Mouse (Mus musculus) layer of hippocampus, postnatal 25 days (tissue): ENCODE measurements around the gene Cltc. TPM values are rescaled to one million over a fixed set of nuclear protein-coding genes. Genes with fewer than 3 reads are reported as not detected.
"Not testable (repeated sequence)": the region's sequence is repeated elsewhere in the genome, so short reads cannot be mapped to it uniquely, and the experiment has no call there.

Experiments used
- DNase-seq, 2 experiments: peaks; one replicate each; pipeline ENCODE4 v3.0.0; 2022; ENCODE audit warnings: mixed read lengths in 2 of 2, low spot score in 1 of 2; ENCODE audit errors: extremely low spot score in 1 of 2
- total RNA-seq, 2 experiments: library from RNA; stranded (reverse); gene quantifications; 2 replicates each; pipeline ENCODE4 v1.2.3; 2021

The Cltc gene
- total RNA-seq, 2 experiments from 2014 or later: 453 to 461 TPM

GRCm38 (mm10) chr11:86739470-86739869 lies 17.9 kb downstream of the Cltc start:
- no peak for DNase-seq

GRCm38 (mm10) chr11:86738956-86739355 lies 18.4 kb downstream of the Cltc start:
- no peak for DNase-seq

GRCm38 (mm10) chr11:86738308-86738707 lies 19.1 kb downstream of the Cltc start:
- not testable (repeated sequence) for DNase-seq

GRCm38 (mm10) chr11:86737301-86738000 lies 19.9 kb downstream of the Cltc start:
- no peak for DNase-seq

- no peak for DNase-seq
These were observed 22.4 kb downstream of the Cltc start for GRCm38 (mm10) chr11:86734993-86735392.

GRCm38 (mm10) chr11:86734241-86734939 lies 23.0 kb downstream of the Cltc start:
- no peak for DNase-seq

GRCm38 (mm10) chr11:86731443-86731842 lies 25.9 kb downstream of the Cltc start:
- DNase-seq: no peak

GRCm38 (mm10) chr11:86725607-86726006 lies 31.8 kb downstream of the Cltc start:
- DNase-seq: no peak

- DNase-seq: no peak
These were observed 32.4 kb downstream of the Cltc start for GRCm38 (mm10) chr11:86724982-86725381.

GRCm38 (mm10) chr11:86724004-86724403 lies 33.4 kb downstream of the Cltc start:
- no peak for DNase-seq

GRCm38 (mm10) chr11:86719390-86719789 lies 38.0 kb downstream of the Cltc start:
- DNase-seq: no peak

GRCm38 (mm10) chr11:86718369-86718768 lies 39.0 kb downstream of the Cltc start:
- DNase-seq: no peak

GRCm38 (mm10) chr11:86717306-86718065 lies 39.9 kb downstream of the Cltc start:
- no peak for DNase-seq

- no peak for DNase-seq
These were observed 42.8 kb downstream of the Cltc start for GRCm38 (mm10) chr11:86714606-86715005.

- DNase-seq: no peak
These were observed 56.2 kb downstream of the Cltc start for GRCm38 (mm10) chr11:86701151-86701550.

- no peak for DNase-seq
These were observed 61.9 kb downstream of the Cltc start for GRCm38 (mm10) chr11:86695461-86695860.

GRCm38 (mm10) chr11:86692546-86692945 lies 64.8 kb downstream of the Cltc start:
- no peak for DNase-seq

- DNase-seq: no peak
These were observed 65.4 kb downstream of the Cltc start for GRCm38 (mm10) chr11:86691956-86692355.

GRCm38 (mm10) chr11:86691482-86691881 lies 65.9 kb downstream of the Cltc start:
- no peak for DNase-seq

- DNase-seq: no peak
These were observed 67.0 kb downstream of the Cltc start for GRCm38 (mm10) chr11:86690383-86690782.

GRCm38 (mm10) chr11:86685366-86685765 lies 72.0 kb downstream of the Cltc start:
- no peak for DNase-seq
